Mouse (Mus musculus): ENCODE results near the gene Mgam. TPM values are rescaled to one million over a fixed set of nuclear protein-coding genes. Genes with fewer than 3 reads are reported as not detected.

The Mgam gene
- polyA plus RNA-seq, 1 experiment from 2014 or later, result 3.8 TPM

DNA sequence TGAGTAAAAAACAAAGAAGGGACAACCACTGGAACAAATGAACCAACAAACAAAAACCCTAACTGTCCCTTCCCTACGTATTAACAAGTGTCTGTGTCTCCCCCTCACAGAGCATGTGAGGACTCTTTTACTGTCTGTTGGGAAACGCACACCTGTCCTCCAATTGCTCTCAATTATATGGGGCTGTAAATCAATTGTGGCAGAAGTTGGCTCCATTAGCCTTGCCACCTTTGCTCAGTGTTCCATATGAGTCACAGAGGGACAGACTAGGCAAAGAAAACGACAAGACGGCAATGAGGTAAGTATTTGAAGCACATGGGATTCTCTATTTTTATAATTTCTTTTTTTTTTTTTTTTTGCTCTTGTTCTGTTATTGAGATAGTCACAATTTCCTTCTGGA, 149.8 kb downstream of the Mgam start:
- no peaks in the 10 kb centered on the region for H3K9me3 ChIP-seq (replicated peaks; ENCODE audit: control insufficient read depth, low read length)
- no peaks in the 10 kb centered on the region for H3K4me1 ChIP-seq (ENCODE audit: control insufficient read depth, low read depth, low read length)
- H3K27ac ChIP-seq (ENCODE audit: low read length), result no peak overlapping the region
- ATAC-seq (ENCODE audit: low read depth), result no peak
- 63% methylated on average over 4 of the region's 4 CpGs for WGBS (ENCODE audit: insufficient replicate concordance)
- H3K36me3 ChIP-seq (ENCODE audit: control insufficient read depth, insufficient read depth), result no peaks in the 10 kb centered on the region
- H3K4me3 ChIP-seq (ENCODE audit: low read depth, low read length), result no peak overlapping the region
- no peak overlapping the region for H3K9ac ChIP-seq (ENCODE audit: low read depth, low read length)
- no peak overlapping the region for H3K4me2 ChIP-seq (ENCODE audit: low read depth, low read length)
- H3K27me3 ChIP-seq (ENCODE audit: control insufficient read depth, insufficient read depth, low read depth, low read length), result no peaks in the 10 kb centered on the region

DNA sequence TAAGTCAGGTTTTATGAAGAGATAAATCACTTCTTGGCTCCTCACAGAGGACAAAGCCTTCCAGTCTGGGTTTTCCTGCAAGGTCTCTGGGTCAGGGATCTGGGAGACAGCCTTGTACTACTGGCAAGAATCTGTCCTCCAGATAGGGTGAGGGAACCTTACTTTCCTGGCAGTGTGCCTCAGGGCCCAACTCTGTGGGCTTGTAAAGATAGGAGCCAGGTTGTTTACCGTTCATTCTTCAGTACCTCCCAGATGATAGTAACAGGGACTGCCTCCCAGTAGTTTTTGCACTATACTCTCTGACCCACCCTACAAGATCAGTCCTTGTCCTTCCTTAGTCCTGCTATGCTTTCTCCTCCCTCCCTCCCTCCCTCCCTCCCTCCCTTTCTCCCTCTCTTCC, 155.0 kb downstream of the Mgam start:
- 56% methylated on average over 1 of the region's 1 CpGs for WGBS (ENCODE audit: insufficient replicate concordance)
- no peaks in the 10 kb centered on the region for H3K9me3 ChIP-seq (replicated peaks; ENCODE audit: control insufficient read depth, low read length)
- no peak overlapping the region for H3K9ac ChIP-seq (ENCODE audit: low read depth, low read length)
- H3K27me3 ChIP-seq (ENCODE audit: control insufficient read depth, insufficient read depth, low read depth, low read length), result no peaks in the 10 kb centered on the region
- H3K4me3 ChIP-seq (ENCODE audit: low read depth, low read length), result no peak overlapping the region
- no peak overlapping the region for H3K4me2 ChIP-seq (ENCODE audit: low read depth, low read length)
- no peaks in the 10 kb centered on the region for H3K4me1 ChIP-seq (ENCODE audit: control insufficient read depth, low read depth, low read length)
- no peaks in the 10 kb centered on the region for H3K36me3 ChIP-seq (ENCODE audit: control insufficient read depth, insufficient read depth)
- no peak overlapping the region for H3K27ac ChIP-seq (ENCODE audit: low read length)
- no peak for ATAC-seq (ENCODE audit: low read depth)

DNA sequence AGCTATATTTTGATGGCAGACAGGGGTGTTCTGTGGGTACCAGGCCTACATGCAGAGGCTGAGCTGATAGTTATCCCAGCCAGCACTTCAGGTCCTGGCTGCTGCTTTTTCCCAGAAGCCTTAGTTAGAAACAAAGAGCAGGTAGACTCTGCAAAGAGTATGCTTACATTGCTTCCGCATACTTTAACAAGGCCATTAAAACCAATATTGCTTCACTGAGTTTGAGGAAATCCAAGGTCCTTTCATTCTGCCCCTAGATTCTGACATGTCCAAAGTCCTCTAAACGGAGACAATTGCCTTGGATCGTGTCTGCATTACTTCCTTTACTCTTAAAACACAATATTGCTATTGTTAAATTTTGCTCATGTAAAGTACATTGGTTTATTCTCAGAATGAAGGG, 155.7 kb downstream of the Mgam start:
- no peaks in the 10 kb centered on the region for H3K36me3 ChIP-seq (ENCODE audit: control insufficient read depth, insufficient read depth)
- H3K27me3 ChIP-seq (ENCODE audit: control insufficient read depth, insufficient read depth, low read depth, low read length), result no peaks in the 10 kb centered on the region
- no peak overlapping the region for H3K9ac ChIP-seq (ENCODE audit: low read depth, low read length)
- H3K4me1 ChIP-seq (ENCODE audit: control insufficient read depth, low read depth, low read length), result no peaks in the 10 kb centered on the region
- no peak overlapping the region for H3K4me2 ChIP-seq (ENCODE audit: low read depth, low read length)
- no peaks in the 10 kb centered on the region for H3K9me3 ChIP-seq (replicated peaks; ENCODE audit: control insufficient read depth, low read length)
- 69% methylated on average over 3 of the region's 3 CpGs for WGBS (ENCODE audit: insufficient replicate concordance)
- ATAC-seq (ENCODE audit: low read depth), result no peak
- no peak overlapping the region for H3K27ac ChIP-seq (ENCODE audit: low read length)
- H3K4me3 ChIP-seq (ENCODE audit: low read depth, low read length), result no peak overlapping the region

DNA sequence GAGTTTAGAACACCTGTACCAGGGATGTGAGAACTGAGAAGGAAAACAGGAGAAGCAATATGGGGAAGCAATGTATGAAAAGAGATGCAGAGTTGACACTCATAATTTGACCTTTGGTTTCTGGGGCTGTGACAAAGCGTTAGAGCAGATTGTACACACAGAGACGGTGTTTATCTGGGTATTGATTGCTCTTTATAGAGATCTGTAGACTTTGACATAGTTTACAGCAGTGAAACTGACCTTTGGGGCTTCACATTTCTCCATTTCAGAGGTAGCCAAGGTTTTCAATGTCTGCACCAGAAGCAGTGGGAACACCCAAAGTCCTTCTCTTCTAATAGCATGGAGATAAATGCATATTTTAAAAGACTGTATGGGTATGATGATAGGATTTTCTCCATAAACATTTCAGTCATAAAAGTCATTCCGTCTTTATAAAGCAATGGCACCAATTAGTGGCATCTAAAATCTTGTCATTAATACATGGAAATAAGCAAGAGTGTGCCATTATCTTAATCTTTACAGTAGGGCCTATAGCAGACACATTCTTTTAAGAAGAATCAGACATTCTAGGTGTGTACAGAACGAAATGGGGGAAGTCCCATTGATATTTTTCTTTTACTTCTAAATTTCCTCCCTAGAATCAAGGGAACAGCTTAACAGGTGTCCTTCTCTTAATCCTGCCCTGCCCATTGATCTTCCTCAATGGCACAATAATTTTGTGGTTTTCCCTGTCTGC, 166.6 kb downstream of the Mgam start:
- no peaks in the 10 kb centered on the region for H3K4me1 ChIP-seq (ENCODE audit: control insufficient read depth, low read depth, low read length)
- no peak overlapping the region for H3K4me2 ChIP-seq (ENCODE audit: low read depth, low read length)
- WGBS (ENCODE audit: insufficient replicate concordance), result 42% methylated on average over 4 of the region's 4 CpGs

DNA sequence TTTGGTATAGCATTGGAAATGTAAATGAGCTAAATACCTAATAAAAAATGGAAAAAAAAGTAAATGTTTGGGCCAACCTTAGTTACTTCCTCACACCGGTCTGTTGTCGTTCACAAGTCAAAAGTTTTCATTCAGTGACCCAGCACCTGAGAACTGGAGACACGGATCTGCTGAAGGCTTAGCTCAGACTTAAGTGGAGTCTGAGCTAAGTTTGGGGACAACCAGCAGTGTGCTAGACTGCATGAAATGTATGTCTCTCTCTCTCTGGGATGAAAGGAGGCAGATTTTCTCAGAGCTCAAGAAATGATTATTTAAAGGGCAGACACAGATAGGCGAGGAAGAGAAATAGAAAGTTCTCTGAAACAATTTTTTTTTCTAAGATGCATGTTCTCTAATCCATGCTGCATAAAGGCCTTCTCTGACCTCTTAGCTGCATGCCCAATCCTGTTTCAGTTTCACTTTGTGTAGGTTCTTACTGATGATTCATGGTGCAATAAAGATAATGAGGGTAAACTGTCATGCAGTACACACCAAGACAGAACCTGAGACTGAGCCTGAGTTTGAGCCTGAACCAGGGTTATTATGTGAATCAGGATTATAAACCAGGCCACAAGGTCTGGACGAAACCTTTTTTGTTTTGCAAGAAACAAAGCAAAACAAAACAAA, 189.7 kb downstream of the Mgam start:
- H3K9me3 ChIP-seq (replicated peaks; ENCODE audit: control insufficient read depth, low read length), result no peaks in the 10 kb centered on the region
- H3K27ac ChIP-seq (ENCODE audit: low read length), result no peak overlapping the region
- no peaks in the 10 kb centered on the region for H3K4me1 ChIP-seq (ENCODE audit: control insufficient read depth, low read depth, low read length)
- H3K4me2 ChIP-seq (ENCODE audit: low read depth, low read length), result no peak overlapping the region
- 58% methylated on average over 5 of the region's 5 CpGs for WGBS (ENCODE audit: insufficient replicate concordance)
- H3K4me3 ChIP-seq (ENCODE audit: low read depth, low read length), result no peak overlapping the region
- no peaks in the 10 kb centered on the region for H3K27me3 ChIP-seq (ENCODE audit: control insufficient read depth, insufficient read depth, low read depth, low read length)
- no peaks in the 10 kb centered on the region for H3K36me3 ChIP-seq (ENCODE audit: control insufficient read depth, insufficient read depth)
- ATAC-seq (ENCODE audit: low read depth), result no peak
- H3K9ac ChIP-seq (ENCODE audit: low read depth, low read length), result no peak overlapping the region

More for the DNA sequence above, 166.6 kb downstream of the Mgam start:
- no peak overlapping the region for H3K4me3 ChIP-seq (ENCODE audit: low read depth, low read length)
- H3K27ac ChIP-seq (ENCODE audit: low read length), result no peak overlapping the region
- no peaks in the 10 kb centered on the region for H3K9me3 ChIP-seq (replicated peaks; ENCODE audit: control insufficient read depth, low read length)
- H3K9ac ChIP-seq (ENCODE audit: low read depth, low read length), result no peak overlapping the region
- ATAC-seq (ENCODE audit: low read depth), result peak; percentile 47; the same call in 1 of the 2 replicates
- no peaks in the 10 kb centered on the region for H3K27me3 ChIP-seq (ENCODE audit: control insufficient read depth, insufficient read depth, low read depth, low read length)
- H3K36me3 ChIP-seq (ENCODE audit: control insufficient read depth, insufficient read depth), result no peaks in the 10 kb centered on the region

Other genes with a start within 250 kb of the Mgam start
- gene E330009J07Rik, start 192.7 kb upstream of the Mgam start, polyA plus RNA-seq (2015; fragmentation: Nextera tagmentation; extraction: Ambion mirVana), result 1.3 and 2.1 TPM in 2 replicates
- gene Wee2, start 189.7 kb upstream of the Mgam start, polyA plus RNA-seq (2015; fragmentation: Nextera tagmentation; extraction: Ambion mirVana), result not detected in 2 replicates
- gene Ssbp1, start 157.5 kb upstream of the Mgam start, polyA plus RNA-seq (2015; fragmentation: Nextera tagmentation; extraction: Ambion mirVana), result 46.8 and 52.3 TPM in 2 replicates
- gene Tas2r137, start 137.6 kb upstream of the Mgam start, polyA plus RNA-seq (2015; fragmentation: Nextera tagmentation; extraction: Ambion mirVana), result not detected in 2 replicates
- not detected in 2 replicates for gene Tas2r108, start 135.3 kb upstream of the Mgam start, polyA plus RNA-seq (2015; fragmentation: Nextera tagmentation; extraction: Ambion mirVana)
- gene Prss37, start 109.3 kb upstream of the Mgam start, polyA plus RNA-seq (2015; fragmentation: Nextera tagmentation; extraction: Ambion mirVana), result not detected in 2 replicates
- gene Olfr461, start 73.8 kb upstream of the Mgam start, polyA plus RNA-seq (2015; fragmentation: Nextera tagmentation; extraction: Ambion mirVana), result 0.02 TPM in 1 of 2 replicates, not detected in the other
- not detected in 2 replicates for gene Olfr460, start 59.3 kb upstream of the Mgam start, polyA plus RNA-seq (2015; fragmentation: Nextera tagmentation; extraction: Ambion mirVana)
- gene Clec5a, start 43.0 kb upstream of the Mgam start, polyA plus RNA-seq (2015; fragmentation: Nextera tagmentation; extraction: Ambion mirVana), result 9.7 and 10.1 TPM in 2 replicates
- gene Tas2r138, start 15.5 kb upstream of the Mgam start, polyA plus RNA-seq (2015; fragmentation: Nextera tagmentation; extraction: Ambion mirVana), result not detected in 2 replicates

Measured in liver, embryonic 16.5 days (tissue).